Mouse (Mus musculus): ENCODE data around the gene Ofcc1.

- no peak for TF ChIP-seq CTCF (IDR thresholded peaks at IDR 0.05; ENCODE audit: insufficient read depth, low read length)
- TF ChIP-seq POLR2A (IDR thresholded peaks at IDR 0.05; ENCODE audit: borderline replicate concordance, extremely low read depth, low read depth, low read length): no peak
Measured at GRCm38 (mm10) chr13:40037881-40038280, 323.4 kb downstream of the Ofcc1 start.
